Mouse (Mus musculus) CH12.LX (cell line): Measurements from ENCODE around the gene Gli3. TPM values are rescaled to one million over a fixed set of nuclear protein-coding genes. Genes with fewer than 3 reads are reported as not detected.

Source experiments
- DNase-seq: peaks from one replicate; pipeline ENCODE4 v3.0.0-alpha.2; 2013; ENCODE audit errors: extremely low read depth
- H3K27ac ChIP-seq: 2 replicates; pipeline ENCODE4 v1.5.1; 2012; ENCODE audit warnings: low read depth, mild to moderate bottlenecking, control low read depth, moderate library complexity; ENCODE audit not compliant: insufficient read depth
- H3K27me3 ChIP-seq: replicated peaks from 2 replicates; pipeline ENCODE3; 2012; ENCODE audit warnings: inconsistent platforms
- H3K36me3 ChIP-seq, 2 experiments: replicated peaks in 1 of 2; 2 replicates each; pipeline versions ENCODE3 to v1.6.1; 2012; ENCODE audit warnings: inconsistent platforms in 1 of 2, low read length in 1 of 2, mild to moderate bottlenecking in 1 of 2, mixed read lengths in 1 of 2, moderate library complexity in 1 of 2; ENCODE audit not compliant: control insufficient read depth in 1 of 2, insufficient read depth in 1 of 2
- H3K4me1 ChIP-seq, 2 experiments: 2 replicates each; pipeline ENCODE4 v1.6.1; 2012; ENCODE audit warnings: inconsistent platforms in 1 of 2, moderate library complexity in 1 of 2; ENCODE audit not compliant: insufficient read depth in 2 of 2, control insufficient read depth in 1 of 2
- H3K4me2 ChIP-seq: 2 replicates; pipeline ENCODE4 v1.6.1; 2012; ENCODE audit warnings: low read depth, mild to moderate bottlenecking, control low read depth; ENCODE audit not compliant: poor library complexity, insufficient read depth, severe bottlenecking
- H3K4me3 ChIP-seq, 3 experiments: fragments of 150-350 bp in 1 of 3; sonication (generic) in 1 of 3; replicated peaks in 1 of 3; 2 replicates each; pipeline versions ENCODE3 to v1.5.1; 2011 to 2012; ENCODE audit warnings: low read depth in 2 of 3, low read length in 2 of 3, mild to moderate bottlenecking in 2 of 3, moderate library complexity in 2 of 3, control low read depth in 1 of 3, improper control_type of control experiment in 1 of 3, inconsistent platforms in 1 of 3, mixed read lengths in 1 of 3; ENCODE audit not compliant: poor library complexity in 1 of 3
- H3K79me2 ChIP-seq: replicated peaks from 2 replicates; pipeline ENCODE4 v1.6.1; 2012; ENCODE audit warnings: mild to moderate bottlenecking, moderate library complexity; ENCODE audit not compliant: control insufficient read depth, poor library complexity, insufficient read depth, severe bottlenecking; ENCODE audit errors: extremely low read depth
- H3K9ac ChIP-seq: 2 replicates; pipeline ENCODE4 v1.6.1; 2012; ENCODE audit warnings: low read depth, mild to moderate bottlenecking, control low read depth, moderate library complexity; ENCODE audit not compliant: insufficient read depth
- H3K9me3 ChIP-seq: replicated peaks from 2 replicates; pipeline ENCODE3; 2012; ENCODE audit warnings: low read length, inconsistent platforms, mixed read lengths
- BHLHE40 ChIP-seq: IDR thresholded peaks from 2 replicates; pipeline ENCODE4 v1.6.1; 2011; ENCODE audit warnings: mild to moderate bottlenecking, low read depth, low read length, improper control_type of control experiment
- CHD2 ChIP-seq: IDR thresholded peaks from 2 replicates; pipeline ENCODE4 v1.6.1; 2011; ENCODE audit warnings: low read length, improper control_type of control experiment
- E2F4 ChIP-seq: IDR thresholded peaks from 2 replicates; pipeline ENCODE4 v1.6.1; 2011; ENCODE audit warnings: low read depth, low read length, improper control_type of control experiment; ENCODE audit not compliant: insufficient replicate concordance
- ELF1 ChIP-seq: IDR thresholded peaks from 2 replicates; pipeline ENCODE4 v1.6.1; 2014; ENCODE audit warnings: low read depth, mild to moderate bottlenecking, inconsistent platforms, low read length, improper control_type of control experiment
- GABPA ChIP-seq: IDR thresholded peaks from 2 replicates; pipeline ENCODE4 v1.6.1; 2012; ENCODE audit warnings: low read depth, low read length, improper control_type of control experiment, inconsistent platforms; ENCODE audit not compliant: insufficient replicate concordance
- JUN ChIP-seq: IDR thresholded peaks from 2 replicates; pipeline ENCODE4 v1.6.1; 2011; ENCODE audit warnings: low read depth, mild to moderate bottlenecking, low read length, improper control_type of control experiment, moderate library complexity; ENCODE audit not compliant: insufficient read depth
- KAT2A ChIP-seq: IDR thresholded peaks from 2 replicates; pipeline ENCODE4 v1.6.1; 2012; ENCODE audit warnings: low read length, improper control_type of control experiment, inconsistent platforms; ENCODE audit not compliant: insufficient replicate concordance
- MAFK ChIP-seq: IDR thresholded peaks from 2 replicates; pipeline ENCODE4 v1.6.1; 2011; ENCODE audit warnings: low read length, improper control_type of control experiment; ENCODE audit not compliant: insufficient replicate concordance
- MAX ChIP-seq: IDR thresholded peaks from 2 replicates; pipeline ENCODE4 v1.6.1; 2011; ENCODE audit warnings: low read length, improper control_type of control experiment
- MXI1 ChIP-seq: IDR thresholded peaks from 2 replicates; pipeline ENCODE4 v1.6.1; 2011; ENCODE audit warnings: mild to moderate bottlenecking, low read depth, low read length, improper control_type of control experiment
- MYC ChIP-seq: IDR thresholded peaks from 2 replicates; pipeline ENCODE4 v1.6.1; 2011; ENCODE audit warnings: low read depth, mild to moderate bottlenecking, improper control_type of control experiment, low read length
- NELFE ChIP-seq: IDR thresholded peaks from 2 replicates; pipeline ENCODE4 v1.6.1; 2011; ENCODE audit warnings: low read depth, low read length, improper control_type of control experiment
- POLR2A ChIP-seq: IDR thresholded peaks from 2 replicates; pipeline ENCODE4 v1.6.1; 2011; ENCODE audit warnings: low read depth, mild to moderate bottlenecking, improper control_type of control experiment, low read length
- POLR2AphosphoS2 ChIP-seq: IDR thresholded peaks from 2 replicates; pipeline ENCODE4 v1.6.1; 2011; ENCODE audit warnings: low read depth, low read length, improper control_type of control experiment
- RCOR1 ChIP-seq: conservative IDR thresholded peaks from 2 replicates; pipeline ENCODE4 v1.6.1; 2012; ENCODE audit warnings: low read depth, mild to moderate bottlenecking, inconsistent platforms, low read length, improper control_type of control experiment
- SMC3 ChIP-seq: IDR thresholded peaks from 2 replicates; pipeline ENCODE4 v1.6.1; 2011; ENCODE audit warnings: low read depth, low read length, improper control_type of control experiment
- TBP ChIP-seq: conservative IDR thresholded peaks from 2 replicates; pipeline ENCODE4 v1.6.1; 2011; ENCODE audit warnings: low read depth, low read length, improper control_type of control experiment
- UBTF ChIP-seq: IDR thresholded peaks from 2 replicates; pipeline ENCODE4 v1.6.1; 2012; ENCODE audit warnings: low read depth, mild to moderate bottlenecking, inconsistent platforms, low read length, improper control_type of control experiment, moderate library complexity
- USF1 ChIP-seq: IDR thresholded peaks from 2 replicates; pipeline ENCODE4 v1.6.1; 2014; ENCODE audit warnings: low read depth, mild to moderate bottlenecking, inconsistent platforms, low read length, improper control_type of control experiment
- ZC3H11A ChIP-seq: IDR thresholded peaks from 2 replicates; pipeline ENCODE4 v1.6.1; 2012; ENCODE audit warnings: low read depth, mild to moderate bottlenecking, inconsistent platforms, low read length, improper control_type of control experiment
- ZKSCAN1 ChIP-seq: IDR thresholded peaks from 2 replicates; pipeline ENCODE4 v1.6.1; 2012; ENCODE audit warnings: low read depth, inconsistent platforms, low read length, improper control_type of control experiment, borderline replicate concordance
- ZMIZ1 ChIP-seq: IDR thresholded peaks from 2 replicates; pipeline ENCODE4 v1.6.1; 2012; ENCODE audit warnings: low read depth, mild to moderate bottlenecking, inconsistent platforms, low read length, improper control_type of control experiment
- ZNF384 ChIP-seq: IDR thresholded peaks from 2 replicates; pipeline ENCODE4 v1.6.1; 2012; ENCODE audit warnings: low read depth, low read length, improper control_type of control experiment, inconsistent platforms
- dilution Hi-C: fragments of 300-500 bp; cut with MboI; formaldehyde crosslinking; loops from 2 replicates; pipeline ENCODE4 v1.14.3; 2020; ENCODE audit warnings: low sequenced_read_pairs; ENCODE audit not compliant: extremely low pct_unique_long_range_greater_than_20kb, extremely low pct_ligation_motif_present
- in situ Hi-C: fragments of 300-500 bp; cut with MboI; formaldehyde crosslinking; loops from 3 replicates; pipeline ENCODE4 v1.14.3; 2019; ENCODE audit warnings: low sequenced_read_pairs, low pct_ligation_motif_present, low pct_unique_long_range_greater_than_20kb, mixed read lengths
- polyA plus RNA-seq: library from polyadenylated mRNA; unstranded; fragments of >175 nt; gene quantifications from 2 replicates; pipeline ENCODE4 v1.2.1, GENCODE M21; 2012; ENCODE audit warnings: low read depth; ENCODE audit not compliant: insufficient read length
- total RNA-seq, 2 experiments: library from RNA; depleted of rRNA; stranded (reverse); fragments of 300-350 nt in 1 of 2; fragments of >200 nt in 1 of 2; gene quantifications; 2 replicates each; pipeline ENCODE4 v1.2.3; 2012 to 2014

Gli3 gene
- total and polyA plus RNA-seq, 3 experiments, result not detected

DNA sequence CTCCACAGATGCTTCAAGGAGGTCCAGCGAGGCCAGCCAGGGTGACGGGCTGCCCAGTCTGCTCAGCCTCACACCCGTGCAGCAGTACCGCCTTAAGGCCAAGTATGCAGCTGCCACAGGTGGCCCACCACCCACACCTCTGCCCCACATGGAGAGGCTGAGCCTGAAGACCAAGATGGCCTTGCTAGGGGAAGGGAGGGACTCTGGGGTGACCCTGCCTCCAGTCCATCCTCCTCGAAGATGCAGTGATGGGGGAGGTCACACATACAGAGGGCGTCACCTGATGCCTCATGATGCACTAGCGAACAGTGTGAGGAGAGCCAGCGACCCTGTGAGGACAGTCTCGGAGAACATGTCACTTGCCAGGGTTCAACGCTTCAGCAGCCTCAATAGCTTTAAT lies 261.7 kb downstream of the Gli3 start:
- Histone ChIP-seq H3K36me3 (no peaks in the 10 kb centered on the region), H3K79me2 (no peaks in the 10 kb centered on the region), H3K4me3 (no peak overlapping the region), H3K4me1 (no peaks in the 10 kb centered on the region), H3K9ac (no peak overlapping the region), H3K27me3 (no peaks in the 10 kb centered on the region), H3K27ac (no peak overlapping the region), H3K4me2 (no peak overlapping the region), H3K9me3 (no peaks in the 10 kb centered on the region)
- dilution Hi-C loops, result no loop called here
- DNase-seq, result no peak
- TF ChIP-seq SMC3 (no peak), CHD2 (no peak), ZC3H11A (no peak), MXI1 (no peak), BHLHE40 (no peak)
- in situ Hi-C loops, result no loop called here

DNA sequence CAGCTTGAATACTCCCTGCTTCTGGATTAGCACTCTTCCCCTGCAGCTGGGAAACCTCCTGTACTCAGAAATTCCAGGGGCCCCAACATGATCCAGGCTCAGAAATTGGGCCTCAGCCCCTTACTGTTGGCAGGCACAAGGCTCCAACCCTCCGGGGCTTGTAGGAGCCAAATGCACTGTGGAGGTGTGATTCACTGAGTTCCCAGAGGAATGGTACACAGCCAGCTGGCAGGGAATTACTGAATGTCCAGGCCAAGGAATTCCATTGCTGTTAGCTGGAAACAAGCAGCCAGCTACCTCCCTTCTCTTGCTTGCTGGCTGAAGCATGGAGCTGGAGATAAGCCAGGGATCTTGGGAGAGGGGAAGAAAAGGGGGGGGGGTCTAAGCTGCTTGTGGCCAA lies 278.7 kb downstream of the Gli3 start:
- in situ Hi-C loops, result no loop called here
- H3K9me3 ChIP-seq, result no peaks in the 10 kb centered on the region
- no peak overlapping the region for H3K27ac ChIP-seq
- no peak for DNase-seq
- no peak overlapping the region for H3K9ac ChIP-seq
- H3K4me2 ChIP-seq, result no peak overlapping the region
- dilution Hi-C loops, result no loop called here
- H3K4me3 ChIP-seq, result no peak overlapping the region
- H3K4me1 ChIP-seq, result no peaks in the 10 kb centered on the region
- H3K79me2 ChIP-seq, result no peaks in the 10 kb centered on the region
- H3K27me3 ChIP-seq, result no peaks in the 10 kb centered on the region
- no peaks in the 10 kb centered on the region for H3K36me3 ChIP-seq
- TF ChIP-seq JUN (no peak), POLR2AphosphoS2 (no peak), MYC (no peak), ZMIZ1 (no peak), MAFK (no peak), POLR2A (no peak)
- TF ChIP-seq, all 38 proteins: peak for 0

DNA sequence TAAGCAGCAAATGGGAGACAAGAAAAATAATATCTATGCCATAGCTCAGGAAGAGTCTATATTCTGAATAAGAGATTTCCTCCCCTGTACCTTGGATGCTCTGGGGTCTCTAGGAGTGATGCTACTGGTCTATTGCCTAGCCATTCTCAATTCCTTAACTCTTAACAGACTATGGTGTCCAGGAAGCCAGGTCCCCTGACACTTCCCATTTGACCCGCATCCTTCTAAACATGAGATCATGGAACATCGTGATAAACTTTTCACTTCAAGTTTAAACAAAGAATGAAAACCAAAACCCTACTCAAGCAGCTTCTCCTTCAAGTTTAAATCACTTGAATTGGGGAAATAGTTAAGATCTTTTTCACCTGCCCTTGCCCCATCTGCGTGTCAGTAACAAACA lies 279.3 kb downstream of the Gli3 start:
- H3K9me3 ChIP-seq, result no peaks in the 10 kb centered on the region
- H3K36me3 ChIP-seq, result no peaks in the 10 kb centered on the region
- no peak overlapping the region for H3K4me2 ChIP-seq
- no peak for DNase-seq
- H3K4me3 ChIP-seq, result no peak overlapping the region
- in situ Hi-C loops (no loop called here), dilution Hi-C loops (no loop called here)
- H3K27me3 ChIP-seq, result no peaks in the 10 kb centered on the region
- H3K27ac ChIP-seq, result no peak overlapping the region
- no peaks in the 10 kb centered on the region for H3K4me1 ChIP-seq
- TF ChIP-seq E2F4 (no peak), UBTF (no peak), BHLHE40 (no peak), MYC (no peak), MAX (no peak), CHD2 (no peak), KAT2A (no peak), TBP (no peak), ZKSCAN1 (no peak), USF1 (no peak), ZNF384 (no peak), POLR2A (no peak), SMC3 (no peak), NELFE (no peak), JUN (no peak), ELF1 (no peak), RCOR1 (no peak), GABPA (no peak)
- no peak overlapping the region for H3K9ac ChIP-seq
- H3K79me2 ChIP-seq, result no peaks in the 10 kb centered on the region
